Mouse (Mus musculus) hindbrain, embryonic 11.5 days (tissue): ENCODE data around the gene Ift88. TPM values are rescaled to one million over a fixed set of nuclear protein-coding genes. Genes with fewer than 3 reads are reported as not detected.

ENCODE experiments used
- ATAC-seq: fragments of 200-750 bp; cut with Nextera tagmentation; 2 replicates; pipeline ENCODE4 v1.8.0; 2017; ENCODE audit warnings: mild to moderate bottlenecking, moderate TSS enrichment, moderate library complexity; ENCODE audit not compliant: low FRiP score
- DNase-seq: peaks from one replicate; pipeline ENCODE4 v3.0.0-alpha.2; 2015; ENCODE audit warnings: low spot score
- H3K27ac ChIP-seq: fragments of 300-500 bp; sonication (generic); 2 replicates; pipeline ENCODE4 v1.5.1; 2014; ENCODE audit warnings: mild to moderate bottlenecking, low read depth, low read length
- H3K27me3 ChIP-seq: fragments of 300-500 bp; sonication (generic); 2 replicates; pipeline ENCODE4 v1.6.1; 2014; ENCODE audit warnings: mild to moderate bottlenecking, low read length, moderate library complexity, mixed read lengths; ENCODE audit not compliant: control insufficient read depth, insufficient read depth
- H3K36me3 ChIP-seq: fragments of 300-500 bp; sonication (generic); 2 replicates; pipeline ENCODE4 v1.6.1; 2014; ENCODE audit warnings: mild to moderate bottlenecking, low read length, moderate library complexity, mixed read lengths; ENCODE audit not compliant: control insufficient read depth, insufficient read depth
- H3K4me1 ChIP-seq: fragments of 300-500 bp; sonication (generic); replicated peaks from 2 replicates; pipeline ENCODE4 v1.6.1; 2014; ENCODE audit warnings: low read length, mixed read lengths; ENCODE audit not compliant: control insufficient read depth, insufficient read depth
- H3K4me2 ChIP-seq: fragments of 300-500 bp; sonication (generic); replicated peaks from 2 replicates; pipeline ENCODE4 v1.6.1; 2014; ENCODE audit warnings: mild to moderate bottlenecking, low read depth, low read length
- H3K4me3 ChIP-seq: fragments of 300-500 bp; sonication (generic); 2 replicates; pipeline ENCODE4 v1.5.1; 2014; ENCODE audit warnings: low read depth, low read length
- H3K9ac ChIP-seq: fragments of 300-500 bp; sonication (generic); 2 replicates; pipeline ENCODE4 v1.6.1; 2014; ENCODE audit warnings: low read depth, low read length
- H3K9me3 ChIP-seq: fragments of 300-500 bp; sonication (generic); 2 replicates; pipeline ENCODE4 v1.6.1; 2016; ENCODE audit warnings: low read length; ENCODE audit not compliant: control insufficient read depth
- WGBS: fragments of 180-500 bp; shearing (Covaris S2); extraction: QIAGEN DNeasy Blood & Tissue Kit; methylation state at CpG from one replicate; pipeline ENCODE4 v1.1.7; 2014; 5-methylcytosine and 5-hydroxymethylcytosine counted together
- polyA plus RNA-seq: library from polyadenylated mRNA; unstranded; fragments of >200 nt; fragmentation: Nextera tagmentation; extraction: Ambion mirVana; gene quantifications from 2 replicates; pipeline ENCODE4 v1.2.1, GENCODE M21; 2014

Ift88 gene
- polyA plus RNA-seq, 1 experiment from 2014 or later: 21.4 TPM

GRCm38 (mm10) chr14:57392278-57392677, 31.6 kb upstream of the Ift88 start:
- H3K4me3 ChIP-seq: no peak overlapping the region
- H3K4me1 ChIP-seq: no peaks in the 10 kb centered on the region
- 75% methylated on average over 5 of the region's 5 CpGs for WGBS
- no peak overlapping the region for H3K9ac ChIP-seq
- 0 out of 2 replicates have a peak, but pooled peaks cover 2% of the 10 kb centered on the region for H3K27me3 ChIP-seq
- DNase-seq: no peak
- no peak for ATAC-seq
- no peak overlapping the region for H3K27ac ChIP-seq
- H3K4me2 ChIP-seq: no peak overlapping the region
- H3K9me3 ChIP-seq: no peaks in the 10 kb centered on the region
- H3K36me3 ChIP-seq: no peaks in the 10 kb centered on the region

GRCm38 (mm10) chr14:57395470-57395869, 28.4 kb upstream of the Ift88 start:
- Histone ChIP-seq H3K4me1 (0 out of 2 replicates have a peak, but pooled peaks cover 2% of the 10 kb centered on the region), H3K9ac (no peak overlapping the region), H3K27me3 (peaks cover 8% of the 10 kb centered on the region; the same call in 1 of the 2 replicates), H3K4me2 (no peak overlapping the region), H3K9me3 (no peaks in the 10 kb centered on the region), H3K4me3 (no peak overlapping the region), H3K27ac (no peak overlapping the region), H3K36me3 (no peaks in the 10 kb centered on the region)
- DNase-seq (no peak), ATAC-seq (no peak)
- 76% methylated on average over 2 of the region's 2 CpGs for WGBS

GRCm38 (mm10) chr14:57397221-57397620, 26.6 kb upstream of the Ift88 start:
- Histone ChIP-seq H3K9me3 (no peaks in the 10 kb centered on the region), H3K4me2 (no peak overlapping the region), H3K9ac (no peak overlapping the region), H3K36me3 (no peaks in the 10 kb centered on the region), H3K4me3 (no peak overlapping the region), H3K4me1 (0 out of 2 replicates have a peak, but pooled peaks cover 2% of the 10 kb centered on the region), H3K27me3 (peaks cover 8% of the 10 kb centered on the region; the same call in 1 of the 2 replicates), H3K27ac (no peak overlapping the region)
- ATAC-seq (no peak), DNase-seq (no peak)
- 86% methylated on average over 5 of the region's 5 CpGs for WGBS

GRCm38 (mm10) chr14:57398065-57398757, 25.7 kb upstream of the Ift88 start, which contains the start of gene Cryl1:
Cryl1 (minus strand) TSS chr14:57398529.
- Histone ChIP-seq H3K9ac (peak within 1 kb of the TSS; percentile 67), H3K27me3 (peaks cover 8% of the 10 kb centered on the region; the same call in 1 of the 2 replicates), H3K9me3 (no peaks in the 10 kb centered on the region), H3K36me3 (no peaks in the 10 kb centered on the region), H3K4me2 (peak within 1 kb of the TSS; percentile 85), H3K4me1 (0 out of 2 replicates have a peak, but pooled peaks cover 2% of the 10 kb centered on the region), H3K4me3 (peak within 1 kb of the TSS; percentile 59), H3K27ac (no peak within 1 kb of the TSS)
- 2% methylated on average over 43 of the region's 43 CpGs for WGBS
- peak; percentile 95 for DNase-seq
- peak; percentile 99 for ATAC-seq

- Histone ChIP-seq H3K9me3 (no peaks in the 10 kb centered on the region), H3K4me1 (0 out of 2 replicates have a peak, but pooled peaks cover 2% of the 10 kb centered on the region), H3K4me2 (peak overlapping the region; percentile 85), H3K4me3 (peak overlapping the region; percentile 59), H3K27ac (no peak overlapping the region), H3K36me3 (no peaks in the 10 kb centered on the region), H3K27me3 (peaks cover 8% of the 10 kb centered on the region; the same call in 1 of the 2 replicates), H3K9ac (no peak overlapping the region)
- ATAC-seq (no peak; the same call in 1 of the 2 replicates), DNase-seq (no peak)
- 23% methylated on average over 13 of the region's 13 CpGs for WGBS
These were observed 24.9 kb upstream of the Ift88 start for GRCm38 (mm10) chr14:57398813-57399427.

- H3K9me3 ChIP-seq: no peaks in the 10 kb centered on the region
- H3K4me2 ChIP-seq: no peak overlapping the region
These were observed 21.0 kb upstream of the Ift88 start for GRCm38 (mm10) chr14:57402815-57403214.

GRCm38 (mm10) chr14:57407039-57407987, 16.5 kb upstream of the Ift88 start:
- no peaks in the 10 kb centered on the region for H3K27me3 ChIP-seq
- H3K4me2 ChIP-seq: peak overlapping the region; percentile 26
- no peaks in the 10 kb centered on the region for H3K4me1 ChIP-seq
- ATAC-seq: peak; percentile 87
- H3K27ac ChIP-seq: no peak overlapping the region
- H3K9ac ChIP-seq: no peak overlapping the region
- no peaks in the 10 kb centered on the region for H3K9me3 ChIP-seq
- no peaks in the 10 kb centered on the region for H3K36me3 ChIP-seq
- no peak overlapping the region; the same call in 1 of the 2 replicates for H3K4me3 ChIP-seq
- peak; percentile 75 for DNase-seq
- WGBS: 5% methylated on average over 12 of the region's 12 CpGs

More at GRCm38 (mm10) chr14:57402815-57403214, 21.0 kb upstream of the Ift88 start:
- no peak overlapping the region for H3K9ac ChIP-seq
- H3K4me3 ChIP-seq: no peak overlapping the region
- no peak for DNase-seq
- ATAC-seq: no peak
- no peak overlapping the region for H3K27ac ChIP-seq
- 0 out of 2 replicates have a peak, but pooled peaks cover 2% of the 10 kb centered on the region for H3K4me1 ChIP-seq
- H3K36me3 ChIP-seq: no peaks in the 10 kb centered on the region
- H3K27me3 ChIP-seq: peaks cover 2% of the 10 kb centered on the region; the same call in 1 of the 2 replicates

GRCm38 (mm10) chr14:57408100-57408499, 15.8 kb upstream of the Ift88 start:
- ATAC-seq: no peak
- no peaks in the 10 kb centered on the region for H3K4me1 ChIP-seq
- 75% methylated on average over 8 of the region's 8 CpGs for WGBS
- H3K27me3 ChIP-seq: no peaks in the 10 kb centered on the region
- H3K4me3 ChIP-seq: no peak overlapping the region; the same call in 1 of the 2 replicates
- H3K27ac ChIP-seq: no peak overlapping the region
- H3K9ac ChIP-seq: no peak overlapping the region
- DNase-seq: no peak
- H3K36me3 ChIP-seq: no peaks in the 10 kb centered on the region
- H3K4me2 ChIP-seq: no peak overlapping the region
- no peaks in the 10 kb centered on the region for H3K9me3 ChIP-seq
